Mouse (Mus musculus): ENCODE measurements around the gene Bzw1.

GRCm38 (mm10) chr1:58416048-58416447 lies 23.4 kb downstream of the Bzw1 start:
- no peak for TF ChIP-seq POLR2A (IDR thresholded peaks at IDR 0.05; ENCODE audit: low read depth, low read length)
- no peak for TF ChIP-seq CTCF (IDR thresholded peaks at IDR 0.05; ENCODE audit: extremely low read depth, insufficient read length, insufficient replicate concordance, low read depth, low read length)
